Mouse (Mus musculus) retina, adult 2 months (tissue): ENCODE measurements around the gene Ttc30a2.

Experiments
- DNase-seq: peaks from one replicate; pipeline ENCODE4 v3.0.0-alpha.2; 2012; ENCODE audit warnings: low read depth, low spot score

Ttc30a2 gene

DNA sequence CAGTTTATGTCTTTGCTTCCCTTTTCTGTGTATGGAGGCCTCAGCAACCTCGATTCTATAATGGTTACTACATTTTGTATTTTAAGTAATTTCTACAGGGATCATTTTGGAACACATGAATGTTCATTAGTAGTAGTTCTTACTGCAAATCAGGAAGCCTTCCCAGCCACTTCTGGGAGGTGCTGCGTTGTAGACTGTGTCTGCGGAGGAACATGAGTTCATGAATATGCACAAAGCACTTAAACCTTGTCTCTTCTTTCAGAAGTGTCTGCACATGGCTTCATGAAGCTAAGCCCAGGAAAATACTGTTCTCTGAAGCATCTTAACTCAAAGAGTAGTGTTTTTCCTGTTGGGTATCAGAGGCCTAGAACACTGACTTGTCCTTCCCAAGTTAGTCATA is 50.0 kb downstream of the Ttc30a2 start:
- DNase-seq: no peak

DNA sequence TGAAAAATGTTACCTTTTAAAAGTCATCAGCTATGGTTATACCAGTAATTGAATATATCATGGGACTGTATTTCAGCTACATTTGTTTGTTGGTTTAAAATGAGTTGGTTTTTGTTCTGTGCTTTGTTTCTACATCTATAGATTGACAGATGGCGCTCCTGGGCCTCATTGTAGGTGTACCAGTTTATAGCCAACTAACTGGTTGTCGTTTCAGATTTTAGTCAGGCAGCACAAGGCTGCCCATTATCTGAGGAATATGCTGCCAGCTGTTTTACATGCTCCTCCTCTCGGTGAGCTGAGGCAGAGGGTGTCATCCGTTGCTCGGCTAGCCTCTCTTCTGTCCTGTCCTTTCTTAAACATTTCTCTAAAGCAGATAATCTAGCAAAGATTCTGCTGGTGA is 51.9 kb downstream of the Ttc30a2 start:
- no peak for DNase-seq
